Mouse (Mus musculus) MEL (cell line): ENCODE measurements around the gene Arhgap6. TPM values are rescaled to one million over a fixed set of nuclear protein-coding genes. Genes with fewer than 3 reads are reported as not detected.

ENCODE experiments used
- DNase-seq: peaks from one replicate; pipeline ENCODE4 v3.0.0; 2011; ENCODE audit warnings: low read depth, low spot score
- H3K27ac ChIP-seq: 2 replicates; pipeline ENCODE4 v1.5.1; 2012; ENCODE audit warnings: low read depth, mild to moderate bottlenecking, control low read depth, low read length, moderate library complexity; ENCODE audit not compliant: control insufficient read depth
- H3K27me3 ChIP-seq, 2 experiments: fragments of 150-350 bp in 1 of 2; sonication (generic) in 1 of 2; 2 replicates each; pipeline ENCODE4 v1.6.1; 2012; ENCODE audit warnings: low read length in 2 of 2, mild to moderate bottlenecking in 2 of 2, improper control_type of control experiment in 1 of 2, moderate library complexity in 1 of 2; ENCODE audit not compliant: insufficient read depth in 2 of 2, control insufficient read depth in 1 of 2
- H3K36me3 ChIP-seq, 2 experiments: 2 replicates each; pipeline ENCODE4 v1.6.1; 2012 to 2014; ENCODE audit warnings: low read length in 2 of 2, improper control_type of control experiment in 1 of 2, inconsistent platforms in 1 of 2, mild to moderate bottlenecking in 1 of 2; ENCODE audit not compliant: insufficient read depth in 2 of 2, control insufficient read depth in 1 of 2
- H3K4me1 ChIP-seq, 2 experiments: fragments of 150-350 bp in 1 of 2; sonication (generic) in 1 of 2; 2 replicates each; pipeline ENCODE4 v1.6.1; 2012; ENCODE audit warnings: low read length in 2 of 2, improper control_type of control experiment in 1 of 2, mild to moderate bottlenecking in 1 of 2; ENCODE audit not compliant: insufficient read depth in 2 of 2, control insufficient read depth in 1 of 2
- H3K4me3 ChIP-seq, 2 experiments: fragments of 150-350 bp in 1 of 2; sonication (generic) in 1 of 2; 2 replicates each; pipeline ENCODE4 v1.5.1; 2012; ENCODE audit warnings: low read depth in 2 of 2, low read length in 2 of 2, mild to moderate bottlenecking in 2 of 2, moderate library complexity in 2 of 2, control low read depth in 1 of 2, improper control_type of control experiment in 1 of 2; ENCODE audit not compliant: control insufficient read depth in 1 of 2, insufficient read depth in 1 of 2
- H3K79me2 ChIP-seq: 2 replicates; pipeline ENCODE4 v1.6.1; 2012; ENCODE audit warnings: mild to moderate bottlenecking, low read length, moderate library complexity; ENCODE audit not compliant: control insufficient read depth, poor library complexity, insufficient read depth
- H3K9ac ChIP-seq: 2 replicates; pipeline ENCODE4 v1.6.1; 2012; ENCODE audit warnings: low read depth, mild to moderate bottlenecking, control low read depth, low read length, moderate library complexity; ENCODE audit not compliant: control insufficient read depth, poor library complexity, severe bottlenecking
- H3K9me3 ChIP-seq: fragments of 150-350 bp; sonication (generic); replicated peaks from 2 replicates; pipeline ENCODE4 v1.6.1; 2012; ENCODE audit warnings: mild to moderate bottlenecking, low read length, improper control_type of control experiment, moderate library complexity; ENCODE audit not compliant: insufficient read depth
- CHD2 ChIP-seq: IDR thresholded peaks from 2 replicates; pipeline ENCODE4 v1.6.1; 2011; ENCODE audit warnings: low read length, improper control_type of control experiment
- CTCF ChIP-seq, 3 experiments: IDR thresholded peaks in 2 of 3; conservative IDR thresholded peaks in 1 of 3; 2 replicates each; pipeline ENCODE4 v1.5.1; 2011 to 2012; ENCODE audit warnings: low read length in 3 of 3, low read depth in 2 of 3, mild to moderate bottlenecking in 2 of 3, improper control_type of control experiment in 1 of 3, inconsistent platforms in 1 of 3, mixed read lengths in 1 of 3, moderate library complexity in 1 of 3; ENCODE audit not compliant: control insufficient read depth in 1 of 3, insufficient read depth in 1 of 3, poor library complexity in 1 of 3, severe bottlenecking in 1 of 3
- ELF1 ChIP-seq: IDR thresholded peaks from 2 replicates; pipeline ENCODE4 v1.6.1; 2014; ENCODE audit warnings: low read depth, mild to moderate bottlenecking, inconsistent platforms, low read length, improper control_type of control experiment, moderate library complexity
- EP300 ChIP-seq, 2 experiments: IDR thresholded peaks; 2 replicates each; pipeline ENCODE4 v1.6.1; 2011; ENCODE audit warnings: improper control_type of control experiment in 2 of 2, low read length in 2 of 2, low read depth in 1 of 2, mild to moderate bottlenecking in 1 of 2
- ETS1 ChIP-seq: IDR thresholded peaks from 2 replicates; pipeline ENCODE4 v1.6.1; 2012; ENCODE audit warnings: low read depth, mild to moderate bottlenecking, inconsistent platforms, low read length, improper control_type of control experiment, moderate library complexity
- GABPA ChIP-seq: IDR thresholded peaks from 2 replicates; pipeline ENCODE4 v1.6.1; 2012; ENCODE audit warnings: low read depth, mild to moderate bottlenecking, inconsistent platforms, low read length, improper control_type of control experiment, moderate library complexity
- GATA1 ChIP-seq: IDR thresholded peaks from 2 replicates; pipeline ENCODE4 v1.6.1; 2011; ENCODE audit warnings: low read depth, low read length, improper control_type of control experiment
- HCFC1 ChIP-seq: IDR thresholded peaks from 2 replicates; pipeline ENCODE4 v1.6.1; 2012; ENCODE audit warnings: low read depth, mild to moderate bottlenecking, inconsistent platforms, low read length, improper control_type of control experiment, moderate library complexity
- KAT2A ChIP-seq: conservative IDR thresholded peaks from 2 replicates; pipeline ENCODE4 v1.6.1; 2012; ENCODE audit warnings: low read depth, low read length, improper control_type of control experiment, inconsistent platforms
- MAFK ChIP-seq: IDR thresholded peaks from 2 replicates; pipeline ENCODE4 v1.6.1; 2011; ENCODE audit warnings: low read depth, mild to moderate bottlenecking, low read length, improper control_type of control experiment, borderline replicate concordance
- MAX ChIP-seq: IDR thresholded peaks from 2 replicates; pipeline ENCODE4 v1.6.1; 2011; ENCODE audit warnings: low read length, improper control_type of control experiment
- MXI1 ChIP-seq: IDR thresholded peaks from 2 replicates; pipeline ENCODE4 v1.6.1; 2011; ENCODE audit warnings: mild to moderate bottlenecking, low read depth, low read length, improper control_type of control experiment
- MYC ChIP-seq: IDR thresholded peaks from 2 replicates; pipeline ENCODE4 v1.6.1; 2011; ENCODE audit warnings: low read depth, mild to moderate bottlenecking, low read length, improper control_type of control experiment, moderate library complexity
- NRF1 ChIP-seq: IDR thresholded peaks from 2 replicates; pipeline ENCODE4 v1.6.1; 2014; ENCODE audit warnings: low read depth, mild to moderate bottlenecking, inconsistent platforms, low read length, improper control_type of control experiment, moderate library complexity; ENCODE audit not compliant: poor library complexity, insufficient read depth, severe bottlenecking
- POLR2AphosphoS2 ChIP-seq: IDR thresholded peaks from 2 replicates; pipeline ENCODE4 v1.6.1; 2011; ENCODE audit warnings: low read length, improper control_type of control experiment
- POLR2AphosphoS5 ChIP-seq: IDR thresholded peaks from 2 replicates; pipeline ENCODE4 v1.6.1; 2012; ENCODE audit warnings: low read depth, borderline replicate concordance, mild to moderate bottlenecking, inconsistent platforms, low read length, moderate library complexity, mixed read lengths
- SMC3 ChIP-seq: IDR thresholded peaks from 2 replicates; pipeline ENCODE4 v1.6.1; 2011; ENCODE audit warnings: low read depth, low read length, improper control_type of control experiment
- TBP ChIP-seq: IDR thresholded peaks from 2 replicates; pipeline ENCODE4 v1.8.0; 2011; ENCODE audit warnings: low read depth, low read length, improper control_type of control experiment
- UBTF ChIP-seq: IDR thresholded peaks from 2 replicates; pipeline ENCODE4 v1.6.1; 2012; ENCODE audit warnings: low read depth, mild to moderate bottlenecking, inconsistent platforms, low read length, improper control_type of control experiment, moderate library complexity, borderline replicate concordance; ENCODE audit not compliant: insufficient read depth
- ZC3H11A ChIP-seq: IDR thresholded peaks from 2 replicates; pipeline ENCODE4 v1.6.1; 2012; ENCODE audit warnings: low read depth, mild to moderate bottlenecking, inconsistent platforms, low read length, improper control_type of control experiment
- ZNF384 ChIP-seq: IDR thresholded peaks from 2 replicates; pipeline ENCODE4 v1.6.1; 2012; ENCODE audit warnings: low read depth, mild to moderate bottlenecking, inconsistent platforms, low read length, improper control_type of control experiment
- polyA plus RNA-seq, 2 experiments: library from polyadenylated mRNA; stranded (reverse) in 1 of 2; unstranded in 1 of 2; fragments of >175 nt in 1 of 2; fragments of >200 nt in 1 of 2; gene quantifications; 2 replicates each; pipeline versions ENCODE4 v1.2.1 to v1.2.4; 2012; ENCODE audit warnings: low replicate concordance in 2 of 2, low read depth in 1 of 2; ENCODE audit not compliant: insufficient read length in 2 of 2, insufficient read depth in 1 of 2, missing spikeins in 1 of 2
- total RNA-seq: library from RNA; depleted of rRNA; stranded (reverse); fragments of 300-350 nt; gene quantifications from 2 replicates; pipeline ENCODE4 v1.2.3, GENCODE M21; 2012; rRNA removed

Gene Arhgap6
- total RNA-seq (4.4 and 6.8 TPM in 2 replicates), polyA plus RNA-seq (10 to 100 TPM in 1 of 2 experiments, not detected in 1; 21.7 TPM)

DNA sequence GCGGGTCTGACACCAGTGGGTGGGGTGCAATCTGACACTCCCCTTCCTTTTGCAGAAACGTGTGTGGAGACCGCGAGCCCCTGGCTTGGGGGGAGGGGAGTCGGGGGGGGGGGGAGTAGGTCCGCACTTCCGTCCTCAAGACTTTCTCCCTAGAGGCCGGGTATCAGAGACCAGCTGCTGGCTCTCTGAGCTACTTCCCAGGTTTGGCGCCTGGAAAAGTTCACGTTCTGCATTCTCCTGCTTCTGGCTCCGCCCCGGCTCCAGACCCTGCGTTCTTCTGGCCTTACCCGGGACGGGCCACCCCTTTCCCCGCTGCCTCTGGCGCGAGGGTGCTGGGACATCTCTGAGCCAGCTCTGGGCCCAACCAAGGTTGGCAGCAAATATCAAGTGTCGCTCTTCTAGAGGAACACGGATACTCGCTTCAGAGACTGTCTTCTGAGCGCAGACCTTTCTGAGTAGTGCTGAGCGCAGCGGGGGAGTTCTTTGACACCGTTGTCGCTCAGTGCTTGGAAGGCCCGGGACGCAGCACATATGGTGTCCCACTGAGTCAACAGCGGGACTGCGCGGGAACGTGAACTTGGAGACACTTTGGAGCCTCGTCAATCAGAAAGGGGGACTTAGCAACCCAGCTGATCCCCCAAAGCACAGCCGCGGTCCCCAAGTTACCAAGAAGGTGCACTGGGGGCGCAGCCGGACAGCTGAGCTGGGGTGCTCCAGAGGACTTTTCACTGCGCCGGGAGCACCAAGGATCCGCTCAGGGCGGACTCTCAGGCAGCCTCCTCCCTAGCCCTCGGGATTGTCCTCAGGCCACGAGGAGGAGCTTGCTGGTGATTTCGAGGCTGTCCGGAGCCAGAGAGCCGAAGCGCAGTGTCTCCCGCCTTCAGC, at the start of gene Arhgap6:
Gene Arhgap6 (plus strand): TSS at position 126 of the 885 bp plus-strand sequence.
- TF ChIP-seq MAFK (no peak), GATA1 (no peak), EP300 (IDR thresholded peaks at IDR 0.05; ENCODE audit: low read depth in 1 of 2, low read length in 2 of 2) (no peak), ELF1 (no peak), UBTF (no peak), MYC (no peak), CHD2 (no peak), GABPA (no peak), MAX (no peak), KAT2A (no peak), MXI1 (no peak), ZC3H11A (no peak)
- H3K4me3 ChIP-seq = no peak within 1 kb of the TSS

DNA sequence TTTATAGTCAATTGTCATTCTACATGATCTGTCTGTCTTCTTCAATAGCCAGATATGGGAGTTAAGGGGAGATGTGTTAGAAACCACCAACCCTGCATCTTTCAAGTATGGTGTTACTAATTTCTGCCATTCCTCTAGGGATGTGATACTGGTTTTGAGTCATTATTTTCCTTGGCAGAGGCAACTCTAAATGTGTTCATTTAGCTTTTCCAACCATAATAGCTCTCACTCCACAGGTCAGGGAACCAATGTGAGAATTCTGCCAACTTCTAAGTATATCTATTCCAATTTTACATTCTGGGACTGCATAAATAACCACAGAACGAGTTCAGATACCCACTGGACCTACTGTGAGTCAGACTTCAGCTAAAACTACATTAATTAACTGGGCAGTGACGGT, 47.9 kb upstream of the Arhgap6 start:
- no peaks in the 10 kb centered on the region for H3K9me3 ChIP-seq
- H3K27ac ChIP-seq = no peak overlapping the region
- H3K79me2 ChIP-seq = no peaks in the 10 kb centered on the region; the same call in 1 of the 2 replicates
- H3K27me3 ChIP-seq = peaks cover 0 to 1% of the 10 kb centered on the region in 2 experiments; a peak in 1 of 4 replicates
- no peak for DNase-seq
- H3K36me3 ChIP-seq = no peaks in the 10 kb centered on the region
- no peak overlapping the region for H3K4me3 ChIP-seq
- no peaks in the 10 kb centered on the region for H3K4me1 ChIP-seq
- TF ChIP-seq NRF1 (no peak), ZNF384 (no peak), MXI1 (no peak), MYC (no peak), MAX (no peak), POLR2AphosphoS2 (no peak), CTCF (IDR thresholded peaks at IDR 0.05 in 2 of 3, conservative IDR thresholded peaks at IDR 0.05 in 1 of 3; ENCODE audit: control insufficient read depth in 1 of 3, insufficient read depth in 1 of 3, low read depth in 2 of 3, low read length in 3 of 3, poor library complexity in 1 of 3, severe bottlenecking in 1 of 3) (no peak), TBP (no peak), ETS1 (no peak), POLR2AphosphoS5 (no peak), SMC3 (no peak), MAFK (no peak), HCFC1 (no peak)
- H3K9ac ChIP-seq = no peak overlapping the region

More for the DNA sequence above, at the start of gene Arhgap6:
- no peak for DNase-seq
- H3K9ac ChIP-seq = no peak within 1 kb of the TSS
- no peaks in the 10 kb centered on the region for H3K36me3 ChIP-seq
- H3K9me3 ChIP-seq = no peaks in the 10 kb centered on the region
- H3K4me1 ChIP-seq = no peaks in the 10 kb centered on the region
- no peaks in the 10 kb centered on the region for H3K27me3 ChIP-seq
- H3K27ac ChIP-seq = no peak within 1 kb of the TSS
- H3K79me2 ChIP-seq = no peaks in the 10 kb centered on the region
